Mouse (Mus musculus): ENCODE results near the gene G3bp2. TPM values are rescaled to one million over a fixed set of nuclear protein-coding genes. Genes with fewer than 3 reads are reported as not detected.

Gene G3bp2
- polyA plus RNA-seq, 1 experiment from 2014 or later = 177 TPM

DNA sequence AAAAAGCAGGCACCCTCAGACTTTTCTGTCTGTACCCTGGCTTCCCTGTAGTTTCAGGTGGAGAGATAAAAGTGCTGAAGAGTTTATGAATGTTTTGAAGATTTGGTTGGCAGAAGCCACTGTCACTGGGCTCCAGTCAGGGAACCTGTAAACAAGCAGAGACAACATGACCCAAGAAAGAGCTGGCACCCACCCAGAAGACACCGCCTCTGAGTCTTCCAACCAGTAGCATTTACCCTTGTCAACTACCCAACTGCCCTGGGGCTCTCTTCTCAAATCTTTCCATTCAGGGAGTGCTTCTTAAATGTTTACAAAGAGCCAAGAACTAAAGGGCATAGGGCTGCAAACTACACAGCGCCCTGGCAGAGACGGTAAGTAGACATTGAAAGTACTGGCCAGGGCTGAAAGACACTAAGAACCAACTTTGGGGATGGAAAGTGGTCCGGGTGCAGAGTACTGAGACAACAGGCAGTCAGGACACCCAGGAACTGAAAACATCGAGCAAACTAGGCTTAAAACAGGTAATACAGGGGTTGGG lies 27.4 kb upstream of the G3bp2 start:
- H3K36me3 ChIP-seq (ENCODE audit: control insufficient read depth, insufficient read depth, low read length) = no peaks in the 10 kb centered on the region
- H3K4me3 ChIP-seq (ENCODE audit: low read depth, low read length) = no peak overlapping the region
- no peaks in the 10 kb centered on the region for H3K9me3 ChIP-seq (replicated peaks; ENCODE audit: control insufficient read depth, low read length)
- H3K9ac ChIP-seq (ENCODE audit: low read depth, low read length) = no peak overlapping the region
- WGBS (ENCODE audit: insufficient replicate concordance) = 86% methylated on average over 5 of the region's 5 CpGs
- peaks cover 7% of the 10 kb centered on the region; the same call in 1 of the 2 replicates for H3K4me1 ChIP-seq (ENCODE audit: control insufficient read depth, insufficient read depth, low read length)
- H3K27me3 ChIP-seq (ENCODE audit: control insufficient read depth, insufficient read depth, low read length) = 0 out of 2 replicates have a peak, but pooled peaks cover 5% of the 10 kb centered on the region
- ATAC-seq (replicated peaks; ENCODE audit: insufficient number of reproducible peaks, low FRiP score, low TSS enrichment) = no peak
- H3K27ac ChIP-seq (ENCODE audit: low read depth, low read length) = no peak overlapping the region
- H3K4me2 ChIP-seq = no peak overlapping the region

GRCm38 (mm10) chr5:92107282-92107681 lies 23.8 kb upstream of the G3bp2 start:
- H3K4me3 ChIP-seq (ENCODE audit: low read depth, low read length) = no peak overlapping the region
- no peaks in the 10 kb centered on the region for H3K9me3 ChIP-seq (replicated peaks; ENCODE audit: control insufficient read depth, low read length)
- H3K36me3 ChIP-seq (ENCODE audit: control insufficient read depth, insufficient read depth, low read length) = no peaks in the 10 kb centered on the region
- 87% methylated on average over 4 of the region's 4 CpGs for WGBS (ENCODE audit: insufficient replicate concordance)
- H3K4me2 ChIP-seq = no peak overlapping the region
- no peak overlapping the region for H3K27ac ChIP-seq (ENCODE audit: low read depth, low read length)
- no peak overlapping the region for H3K9ac ChIP-seq (ENCODE audit: low read depth, low read length)
- ATAC-seq (replicated peaks; ENCODE audit: insufficient number of reproducible peaks, low FRiP score, low TSS enrichment) = no peak
- H3K27me3 ChIP-seq (ENCODE audit: control insufficient read depth, insufficient read depth, low read length) = no peaks in the 10 kb centered on the region
- peaks cover 3% of the 10 kb centered on the region; the same call in 1 of the 2 replicates for H3K4me1 ChIP-seq (ENCODE audit: control insufficient read depth, insufficient read depth, low read length)

- H3K27me3 ChIP-seq (ENCODE audit: control insufficient read depth, insufficient read depth, low read length) = no peaks in the 10 kb centered on the region
- no peak for ATAC-seq (replicated peaks; ENCODE audit: insufficient number of reproducible peaks, low FRiP score, low TSS enrichment)
- WGBS (ENCODE audit: insufficient replicate concordance) = 32% methylated on average over 10 of the region's 10 CpGs
- no peaks in the 10 kb centered on the region for H3K36me3 ChIP-seq (ENCODE audit: control insufficient read depth, insufficient read depth, low read length)
- no peak overlapping the region; the same call in 1 of the 2 replicates for H3K4me2 ChIP-seq
- no peak overlapping the region for H3K27ac ChIP-seq (ENCODE audit: low read depth, low read length)
- H3K4me1 ChIP-seq (ENCODE audit: control insufficient read depth, insufficient read depth, low read length) = peaks cover 2% of the 10 kb centered on the region; the same call in 1 of the 2 replicates
- no peak overlapping the region for H3K9ac ChIP-seq (ENCODE audit: low read depth, low read length)
- H3K9me3 ChIP-seq (replicated peaks; ENCODE audit: control insufficient read depth, low read length) = no peaks in the 10 kb centered on the region
- no peak overlapping the region for H3K4me3 ChIP-seq (ENCODE audit: low read depth, low read length)
Measured at GRCm38 (mm10) chr5:92106327-92107125, 23.0 kb upstream of the G3bp2 start.

GRCm38 (mm10) chr5:92103816-92104415 lies 20.4 kb upstream of the G3bp2 start:
- no peaks in the 10 kb centered on the region for H3K36me3 ChIP-seq (ENCODE audit: control insufficient read depth, insufficient read depth, low read length)
- no peak overlapping the region for H3K4me2 ChIP-seq
- peaks cover 2% of the 10 kb centered on the region; the same call in 1 of the 2 replicates for H3K4me1 ChIP-seq (ENCODE audit: control insufficient read depth, insufficient read depth, low read length)
- H3K27me3 ChIP-seq (ENCODE audit: control insufficient read depth, insufficient read depth, low read length) = no peaks in the 10 kb centered on the region
- no peak overlapping the region for H3K4me3 ChIP-seq (ENCODE audit: low read depth, low read length)
- WGBS (ENCODE audit: insufficient replicate concordance) = 61% methylated on average over 13 of the region's 13 CpGs
- no peak overlapping the region for H3K9ac ChIP-seq (ENCODE audit: low read depth, low read length)
- no peak for ATAC-seq (replicated peaks; ENCODE audit: insufficient number of reproducible peaks, low FRiP score, low TSS enrichment)
- H3K9me3 ChIP-seq (replicated peaks; ENCODE audit: control insufficient read depth, low read length) = no peaks in the 10 kb centered on the region
- no peak overlapping the region for H3K27ac ChIP-seq (ENCODE audit: low read depth, low read length)

DNA sequence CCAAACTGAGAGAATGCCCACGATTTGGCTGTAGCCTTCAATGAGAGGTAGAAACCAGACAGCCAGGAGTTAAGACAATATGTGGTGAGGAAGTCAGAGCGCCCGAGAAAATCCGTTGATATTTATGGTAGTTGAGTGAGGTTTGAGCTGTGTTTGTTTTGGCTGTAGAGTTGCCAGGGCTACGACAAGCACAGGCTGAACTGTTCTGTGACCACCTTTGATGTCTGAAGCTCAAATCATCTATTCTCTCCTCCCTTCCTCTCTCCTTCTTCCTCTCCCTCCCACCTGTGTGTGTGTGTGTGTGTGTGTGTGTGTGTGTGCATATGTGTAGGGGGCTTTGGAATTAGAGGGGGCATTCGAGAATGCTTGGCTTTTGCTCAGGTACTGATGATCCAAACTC lies 19.5 kb upstream of the G3bp2 start:
- H3K27ac ChIP-seq (ENCODE audit: low read depth, low read length) = no peak overlapping the region
- ATAC-seq (replicated peaks; ENCODE audit: insufficient number of reproducible peaks, low FRiP score, low TSS enrichment) = no peak
- H3K4me3 ChIP-seq (ENCODE audit: low read depth, low read length) = no peak overlapping the region
- H3K4me2 ChIP-seq = no peak overlapping the region
- no peak overlapping the region for H3K9ac ChIP-seq (ENCODE audit: low read depth, low read length)
- WGBS (ENCODE audit: insufficient replicate concordance) = 29% methylated on average over 6 of the region's 6 CpGs
- H3K9me3 ChIP-seq (replicated peaks; ENCODE audit: control insufficient read depth, low read length) = no peaks in the 10 kb centered on the region
- H3K36me3 ChIP-seq (ENCODE audit: control insufficient read depth, insufficient read depth, low read length) = no peaks in the 10 kb centered on the region
- no peaks in the 10 kb centered on the region for H3K27me3 ChIP-seq (ENCODE audit: control insufficient read depth, insufficient read depth, low read length)
- H3K4me1 ChIP-seq (ENCODE audit: control insufficient read depth, insufficient read depth, low read length) = peaks cover 2% of the 10 kb centered on the region; the same call in 1 of the 2 replicates

DNA sequence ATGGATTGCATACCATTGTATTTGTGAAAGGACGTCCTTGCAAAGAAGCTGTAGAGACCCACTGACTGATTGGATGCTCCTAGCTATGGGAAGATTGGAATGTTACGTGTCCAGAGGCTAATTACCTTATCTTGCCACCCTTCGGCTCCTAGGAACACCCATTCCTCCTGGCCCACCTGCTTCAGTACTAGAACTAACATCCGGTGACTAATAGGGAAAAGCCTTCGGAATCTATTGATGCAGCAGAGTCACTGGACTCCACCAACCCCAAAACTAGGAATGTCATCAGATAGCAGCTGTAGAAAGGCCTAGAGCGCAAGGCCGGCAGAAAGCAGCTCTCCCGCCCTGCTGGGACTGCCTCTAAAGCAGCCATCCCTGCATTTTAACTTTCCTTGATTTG lies 18.1 kb upstream of the G3bp2 start:
- no peak for ATAC-seq (replicated peaks; ENCODE audit: insufficient number of reproducible peaks, low FRiP score, low TSS enrichment)
- Histone ChIP-seq H3K36me3 (ENCODE audit: control insufficient read depth, insufficient read depth, low read length) (no peaks in the 10 kb centered on the region), H3K9ac (ENCODE audit: low read depth, low read length) (no peak overlapping the region), H3K27me3 (ENCODE audit: control insufficient read depth, insufficient read depth, low read length) (no peaks in the 10 kb centered on the region), H3K4me2 (no peak overlapping the region), H3K4me3 (ENCODE audit: low read depth, low read length) (no peak overlapping the region), H3K4me1 (ENCODE audit: control insufficient read depth, insufficient read depth, low read length) (peaks cover 2% of the 10 kb centered on the region; the same call in 1 of the 2 replicates), H3K27ac (ENCODE audit: low read depth, low read length) (no peak overlapping the region), H3K9me3 (replicated peaks; ENCODE audit: control insufficient read depth, low read length) (no peaks in the 10 kb centered on the region)
- 73% methylated on average over 8 of the region's 8 CpGs for WGBS (ENCODE audit: insufficient replicate concordance)

- H3K4me2 ChIP-seq = no peak overlapping the region
- ATAC-seq (replicated peaks; ENCODE audit: insufficient number of reproducible peaks, low FRiP score, low TSS enrichment) = no peak
- 68% methylated on average over 13 of the region's 13 CpGs for WGBS (ENCODE audit: insufficient replicate concordance)
Measured at GRCm38 (mm10) chr5:92098351-92099109, 15.0 kb upstream of the G3bp2 start.

DNA sequence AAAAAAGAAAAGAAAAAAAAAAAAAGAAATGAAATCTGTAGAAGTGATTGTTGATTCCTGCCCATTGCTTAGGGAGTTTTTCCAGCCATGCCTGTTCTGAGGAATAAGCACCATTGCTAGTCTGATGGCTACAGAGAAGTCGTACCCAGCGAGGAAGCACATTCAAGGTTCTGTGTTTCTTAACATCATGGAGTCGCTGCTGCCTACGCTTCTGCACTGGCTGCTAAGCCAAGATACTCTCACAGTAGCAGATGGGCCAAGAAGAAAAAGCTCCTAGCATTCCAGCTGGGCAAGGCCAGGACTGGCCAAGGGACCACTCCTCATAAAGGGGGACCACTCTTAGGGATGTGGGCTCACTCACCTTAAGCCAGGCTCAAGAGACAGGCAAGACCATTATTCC lies 14.3 kb upstream of the G3bp2 start:
- no peak overlapping the region for H3K4me2 ChIP-seq
- peaks cover 2% of the 10 kb centered on the region; the same call in 1 of the 2 replicates for H3K4me1 ChIP-seq (ENCODE audit: control insufficient read depth, insufficient read depth, low read length)
- H3K4me3 ChIP-seq (ENCODE audit: low read depth, low read length) = no peak overlapping the region
- no peak overlapping the region for H3K27ac ChIP-seq (ENCODE audit: low read depth, low read length)
- no peaks in the 10 kb centered on the region for H3K9me3 ChIP-seq (replicated peaks; ENCODE audit: control insufficient read depth, low read length)
- no peaks in the 10 kb centered on the region for H3K27me3 ChIP-seq (ENCODE audit: control insufficient read depth, insufficient read depth, low read length)
- 88% methylated on average over 4 of the region's 4 CpGs for WGBS (ENCODE audit: insufficient replicate concordance)
- H3K36me3 ChIP-seq (ENCODE audit: control insufficient read depth, insufficient read depth, low read length) = no peaks in the 10 kb centered on the region
- no peak for ATAC-seq (replicated peaks; ENCODE audit: insufficient number of reproducible peaks, low FRiP score, low TSS enrichment)
- no peak overlapping the region for H3K9ac ChIP-seq (ENCODE audit: low read depth, low read length)

More at GRCm38 (mm10) chr5:92098351-92099109, 15.0 kb upstream of the G3bp2 start:
- Histone ChIP-seq H3K4me1 (ENCODE audit: control insufficient read depth, insufficient read depth, low read length) (peaks cover 2% of the 10 kb centered on the region; the same call in 1 of the 2 replicates), H3K27ac (ENCODE audit: low read depth, low read length) (no peak overlapping the region), H3K9me3 (replicated peaks; ENCODE audit: control insufficient read depth, low read length) (no peaks in the 10 kb centered on the region), H3K27me3 (ENCODE audit: control insufficient read depth, insufficient read depth, low read length) (no peaks in the 10 kb centered on the region), H3K36me3 (ENCODE audit: control insufficient read depth, insufficient read depth, low read length) (no peaks in the 10 kb centered on the region), H3K9ac (ENCODE audit: low read depth, low read length) (no peak overlapping the region), H3K4me3 (ENCODE audit: low read depth, low read length) (no peak overlapping the region)

Data from heart, embryonic 11.5 days (tissue).